Mouse (Mus musculus) embryo, embryonic 10.5 days (tissue): Measurements from ENCODE around the gene Ube2l3.
"Not testable (repeated sequence)": the region's sequence is repeated elsewhere in the genome, so short reads cannot be mapped to it uniquely, and the experiment has no call there.

Source experiments
- DNase-seq: peaks from one replicate; pipeline ENCODE4 v3.0.0-alpha.2; 2015; ENCODE audit warnings: low spot score

The Ube2l3 gene

GRCm38 (mm10) chr16:17208389-17209361 is 6.2 kb upstream of the Ube2l3 start, which contains the start of gene Rimbp3:
Gene Rimbp3 (plus strand): TSS chr16:17208603.
- DNase-seq, result peak; percentile 92

GRCm38 (mm10) chr16:17204990-17205389 is 2.5 kb upstream of the Ube2l3 start:
- peak; percentile 73 for DNase-seq

GRCm38 (mm10) chr16:17201977-17202376 is 472 bp downstream of the Ube2l3 start:
- peak; percentile 38 for DNase-seq

- peak; percentile 89 for DNase-seq
Observed at GRCm38 (mm10) chr16:17200953-17201707, 1.3 kb downstream of the Ube2l3 start.

- peak; percentile 28 for DNase-seq
Observed at GRCm38 (mm10) chr16:17200121-17200952, 2.1 kb downstream of the Ube2l3 start.

- DNase-seq, result no peak
Observed at GRCm38 (mm10) chr16:17193823-17194222, 8.6 kb downstream of the Ube2l3 start.

GRCm38 (mm10) chr16:17185475-17185874 is 17.0 kb downstream of the Ube2l3 start:
- DNase-seq, result no peak

GRCm38 (mm10) chr16:17183003-17183402 is 19.4 kb downstream of the Ube2l3 start:
- no peak for DNase-seq

- no peak for DNase-seq
Observed at GRCm38 (mm10) chr16:17182136-17182535, 20.3 kb downstream of the Ube2l3 start.

GRCm38 (mm10) chr16:17181382-17181781 is 21.1 kb downstream of the Ube2l3 start:
- no peak for DNase-seq

- no peak for DNase-seq
Observed at GRCm38 (mm10) chr16:17179706-17180105, 22.7 kb downstream of the Ube2l3 start.

- no peak for DNase-seq
Observed at GRCm38 (mm10) chr16:17177623-17178170, 24.8 kb downstream of the Ube2l3 start.

- DNase-seq, result no peak
Observed at GRCm38 (mm10) chr16:17175765-17176164, 26.7 kb downstream of the Ube2l3 start.

GRCm38 (mm10) chr16:17168049-17168448 is 34.4 kb downstream of the Ube2l3 start:
- no peak for DNase-seq

- DNase-seq, result no peak
Observed at GRCm38 (mm10) chr16:17167179-17167578, 35.3 kb downstream of the Ube2l3 start.

GRCm38 (mm10) chr16:17165478-17165877 is 37.0 kb downstream of the Ube2l3 start:
- not testable (repeated sequence) for DNase-seq

GRCm38 (mm10) chr16:17154346-17154745 is 48.1 kb downstream of the Ube2l3 start:
- no peak for DNase-seq

- DNase-seq, result no peak
Observed at GRCm38 (mm10) chr16:17151874-17152273, 50.6 kb downstream of the Ube2l3 start.

- DNase-seq, result no peak
Observed at GRCm38 (mm10) chr16:17150520-17151258, 51.8 kb downstream of the Ube2l3 start.

- DNase-seq, result peak; percentile 72
Observed at GRCm38 (mm10) chr16:17148084-17148483, 54.4 kb downstream of the Ube2l3 start.
